Mouse (Mus musculus): ENCODE measurements around the gene Rfx3.

DNA sequence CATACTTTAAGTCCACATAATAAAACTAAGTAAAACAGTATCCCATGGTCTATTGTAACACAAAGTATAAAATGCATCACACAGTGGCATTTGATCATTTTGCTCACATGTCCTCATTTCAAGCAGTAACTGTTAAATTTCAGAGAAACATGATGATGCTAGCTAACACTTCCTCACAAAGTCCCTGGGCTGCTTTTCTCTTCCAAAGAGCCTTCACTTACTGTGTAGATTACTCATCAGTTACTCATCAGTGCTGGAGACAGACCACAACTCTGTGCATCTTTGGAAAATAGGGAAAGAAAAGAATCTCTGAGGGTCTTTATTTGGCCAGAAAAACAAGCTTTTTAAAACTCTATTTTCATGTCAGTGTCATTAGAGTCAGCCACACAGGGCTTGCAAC, 294.7 kb downstream of the Rfx3 start:
- no peak for TF ChIP-seq CTCF (IDR thresholded peaks at IDR 0.05; ENCODE audit: low read depth, low read length)
- no peak for TF ChIP-seq POLR2A (IDR thresholded peaks at IDR 0.05; ENCODE audit: extremely low read depth, insufficient read depth, low read length)

Data from liver, adult 2 months (tissue).